ENCODE assay signal across 8 mouse cellular contexts in the genomic region with DNA sequence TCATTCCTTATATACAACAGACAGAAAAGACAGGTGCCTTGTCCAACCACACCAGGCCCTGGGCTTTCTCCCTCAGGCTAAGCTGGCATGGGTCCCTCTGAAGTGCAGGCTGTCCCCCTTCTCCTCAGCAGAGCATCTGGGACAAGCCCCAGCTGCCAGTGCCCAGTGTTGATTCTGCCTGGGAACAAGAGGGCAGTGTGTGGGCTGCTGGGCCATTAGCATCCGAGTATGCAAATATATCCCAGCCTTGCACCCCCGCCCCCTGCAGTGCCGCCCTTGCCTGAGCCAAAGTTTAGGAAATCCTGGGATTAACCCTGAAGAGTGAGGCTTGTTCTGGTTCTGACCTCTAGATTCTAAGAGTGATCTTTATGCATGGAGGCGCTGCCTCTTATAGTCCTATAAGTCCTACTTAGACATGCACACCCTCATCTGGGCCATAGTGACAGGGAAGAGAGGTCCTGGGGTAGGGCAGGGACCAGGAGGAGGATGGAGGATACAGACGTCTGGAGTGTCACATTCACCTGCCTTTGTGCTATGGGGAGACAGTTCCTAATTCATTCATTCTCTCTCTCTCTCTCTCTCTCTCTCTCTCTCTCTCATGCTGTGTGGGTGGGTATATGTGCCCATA. TPM values are rescaled to one million over a fixed set of nuclear protein-coding genes. Genes with fewer than 3 reads are reported as not detected.
DNase-seq lines count a peak whose midpoint lies in the region; ATAC-seq lines count a peak whose summit lies in the region.
"Had no signal": no experiment of that assay in that cellular context is flagged by ENCODE, and none has a peak within 500 bp of the region (broad histone marks: within the 10 kb centered on the region; RNA-seq: fewer than 3 reads in every experiment).

No protein-coding gene starts in this region.

- peak; percentile 86 for DNase-seq in retina, postnatal 1 day
- DNase-seq in retina, embryonic 14.5 days (ENCODE audit: low spot score) = no peak
- peak; percentile 14 for DNase-seq in hindbrain, embryonic 10.5 days (ENCODE audit: low spot score)
- peak; percentile 60 to 74 for DNase-seq in left cerebral cortex, postnatal 14 days (ENCODE audit: low spot score in 2 of 2)
- DNase-seq in urinary bladder, postnatal 4 days (ENCODE audit: low spot score in 2 of 2) = no peak
- DNase-seq in adrenal gland, postnatal 4 days (ENCODE audit: low spot score in 2 of 2) = no peak

- no peak overlapping the region for H3K4me3 ChIP-seq in hindbrain, embryonic 10.5 days
- H3K4me3 ChIP-seq in stomach, embryonic 16.5 days (replicated peaks; ENCODE audit: low read length) = no peak overlapping the region
- H3K4me3 ChIP-seq: heart, embryonic 13.5 days had no signal

- intact Hi-C loops in left cerebral cortex, postnatal 14 days (cut with DNase I) = no loop called here

- H3K9me3 ChIP-seq in hindbrain, embryonic 10.5 days = no peaks in the 10 kb centered on the region
- H3K9me3 ChIP-seq in stomach, embryonic 16.5 days (replicated peaks; ENCODE audit: control insufficient read depth, low read length) = no peaks in the 10 kb centered on the region
- H3K9me3 ChIP-seq: heart, embryonic 13.5 days had no signal

- no peak overlapping the region for H3K27ac ChIP-seq in hindbrain, embryonic 10.5 days
- H3K27ac ChIP-seq in stomach, embryonic 16.5 days (ENCODE audit: low read length) = no peak overlapping the region
- H3K27ac ChIP-seq: heart, embryonic 13.5 days had no signal

- H3K36me3 ChIP-seq in hindbrain, embryonic 10.5 days = no peaks in the 10 kb centered on the region
- no peaks in the 10 kb centered on the region for H3K36me3 ChIP-seq in stomach, embryonic 16.5 days (ENCODE audit: control insufficient read depth, insufficient read depth, low read length)
- H3K36me3 ChIP-seq: heart, embryonic 13.5 days had no signal

- H3K4me2 ChIP-seq in stomach, embryonic 16.5 days (ENCODE audit: low read depth, low read length) = no peak overlapping the region
- H3K4me2 ChIP-seq: heart, embryonic 13.5 days had no signal

- 34% methylated on average over 5 of the region's 5 CpGs for WGBS in hindbrain, embryonic 10.5 days
- WGBS in stomach, embryonic 16.5 days = 41% methylated on average over 5 of the region's 5 CpGs

- peaks cover 21% of the 10 kb centered on the region for H3K4me1 ChIP-seq in hindbrain, embryonic 10.5 days (replicated peaks)
- H3K4me1 ChIP-seq in stomach, embryonic 16.5 days (ENCODE audit: control insufficient read depth, insufficient read depth, low read length) = peaks cover 8% of the 10 kb centered on the region; the same call in 1 of the 2 replicates

- peak; percentile 55; the same call in 1 of the 2 replicates for ATAC-seq in stomach, embryonic 16.5 days (ENCODE audit: insufficient read depth, low FRiP score)

- H3K27me3 ChIP-seq in hindbrain, embryonic 10.5 days (ENCODE audit: insufficient read depth, poor library complexity, severe bottlenecking) = no peaks in the 10 kb centered on the region
- H3K27me3 ChIP-seq in stomach, embryonic 16.5 days (ENCODE audit: control insufficient read depth, insufficient read depth, low read length) = no peaks in the 10 kb centered on the region
- H3K27me3 ChIP-seq: heart, embryonic 13.5 days had no signal

- no peak overlapping the region for H3K9ac ChIP-seq in stomach, embryonic 16.5 days (ENCODE audit: low read length)
- H3K9ac ChIP-seq: heart, embryonic 13.5 days had no signal

RNA-seq across cellular contexts. Expression of a gene that starts 38.9 kb away (rescaled TPM):
- polyA plus RNA-seq in hindbrain, embryonic 10.5 days (2016; fragmentation: Nextera tagmentation; extraction: Ambion mirVana) = 21.9 and 24.2 TPM in 2 replicates
- total RNA-seq in left cerebral cortex, postnatal 14 days (2021) = 10 to 100 TPM; 19.3 to 21.5 TPM
- polyA plus RNA-seq in stomach, embryonic 16.5 days (2015; fragmentation: Nextera tagmentation; extraction: Ambion mirVana) = 31.3 and 32.2 TPM in 2 replicates
- 100 to 1,000 TPM; 146 to 153 TPM for total RNA-seq in adrenal gland, postnatal 4 days (2021)

Comparison
In these comparisons a context has a peak if more than half of its experiments do, and no peak if none do; other contexts are left out.
1. DNase-seq: peak in retina, postnatal 1 day (single experiment), hindbrain, embryonic 10.5 days (single experiment) and left cerebral cortex, postnatal 14 days (2 of 2); none in retina, embryonic 14.5 days (single experiment), urinary bladder, postnatal 4 days (0 of 2) and adrenal gland, postnatal 4 days (0 of 2).
2. RNA of a gene that starts 38.9 kb away (total RNA-seq): 146 to 153 TPM in adrenal gland, postnatal 4 days; 19.3 to 21.5 TPM in left cerebral cortex, postnatal 14 days; every median in the first group is over 4 times any median in the second.